Mouse (Mus musculus) liver, embryonic 11.5 days (tissue): ENCODE data around the gene Il9r. TPM values are rescaled to one million over a fixed set of nuclear protein-coding genes. Genes with fewer than 3 reads are reported as not detected.

ENCODE experiments used
- polyA plus RNA-seq: library from polyadenylated mRNA; unstranded; fragments of >200 nt; fragmentation: Nextera tagmentation; extraction: Ambion mirVana; gene quantifications from 2 replicates; pipeline ENCODE4 v1.2.1, GENCODE M21; 2014

Gene Il9r
- polyA plus RNA-seq, 1 experiment from 2014 or later: 0.53 TPM

Other genes with a start within 250 kb of the Il9r start
- not detected in 2 replicates for gene 4930524B15Rik, start 234.7 kb downstream of the Il9r start, polyA plus RNA-seq
- gene Nsg2, start 199.8 kb downstream of the Il9r start, polyA plus RNA-seq: 0.42 and 0.69 TPM in 2 replicates
- gene Snrnp25, start 5.1 kb upstream of the Il9r start, polyA plus RNA-seq: 96.7 and 114 TPM in 2 replicates
- gene Rhbdf1, start 22.0 kb upstream of the Il9r start, polyA plus RNA-seq: 16.9 and 19.1 TPM in 2 replicates
- 29.6 and 30.8 TPM in 2 replicates for gene Mpg, start 26.2 kb upstream of the Il9r start, polyA plus RNA-seq
- gene Nprl3, start 67.4 kb upstream of the Il9r start, polyA plus RNA-seq: 31.0 and 38.1 TPM in 2 replicates
- 4,144 and 4,673 TPM in 2 replicates for gene Hba-x, start 76.1 kb upstream of the Il9r start, polyA plus RNA-seq
- 12,698 and 12,741 TPM in 2 replicates for gene Hba-a1, start 83.2 kb upstream of the Il9r start, polyA plus RNA-seq
- 43.6 and 45.8 TPM in 2 replicates for gene Hbq1b, start 86.7 kb upstream of the Il9r start, polyA plus RNA-seq
- 25,282 and 25,421 TPM in 2 replicates for gene Hba-a2, start 96.2 kb upstream of the Il9r start, polyA plus RNA-seq
- 0.47 and 0.92 TPM in 2 replicates for gene Hbq1a, start 99.8 kb upstream of the Il9r start, polyA plus RNA-seq
- 7.4 and 8.2 TPM in 2 replicates for gene Sh3pxd2b, start 147.5 kb upstream of the Il9r start, polyA plus RNA-seq